Mouse (Mus musculus): ENCODE results near the gene Gadd45g. TPM values are rescaled to one million over a fixed set of nuclear protein-coding genes. Genes with fewer than 3 reads are reported as not detected.

The Gadd45g gene
- polyA plus RNA-seq, 1 experiment, result 202 TPM

GRCm38 (mm10) chr13:51815865-51816504 is 30.5 kb upstream of the Gadd45g start:
- Histone ChIP-seq H3K27me3 (ENCODE audit: control insufficient read depth, insufficient read depth, insufficient read length) (no peaks in the 10 kb centered on the region), H3K4me2 (ENCODE audit: low read depth) (no peak overlapping the region), H3K36me3 (ENCODE audit: control insufficient read depth, insufficient read depth) (no peaks in the 10 kb centered on the region), H3K4me3 (no peak overlapping the region), H3K79me2 (ENCODE audit: control insufficient read depth, insufficient read depth) (no peaks in the 10 kb centered on the region), H3ac (ENCODE audit: control insufficient read depth, insufficient read length) (no peak overlapping the region)
- TF ChIP-seq TCF12 (IDR thresholded peaks at IDR 0.05; ENCODE audit: insufficient read depth, poor library complexity, severe bottlenecking) (no peak), MYOG (IDR thresholded peaks at IDR 0.05; ENCODE audit: control insufficient read depth in 1 of 3, insufficient read depth in 1 of 3, insufficient read length in 2 of 3, low read depth in 2 of 3) (no peak), USF1 (IDR thresholded peaks at IDR 0.05; ENCODE audit: low read depth) (no peak), MYOD1 (IDR thresholded peaks at IDR 0.05; ENCODE audit: control insufficient read depth in 1 of 3, insufficient read length in 2 of 3, low read depth in 2 of 3) (no peak), E2F4 (IDR thresholded peaks at IDR 0.05; ENCODE audit: insufficient read depth) (no peak), POLR2AphosphoS2 (IDR thresholded peaks at IDR 0.05; ENCODE audit: insufficient read length, low read depth) (no peak), CEBPB (IDR thresholded peaks at IDR 0.05; ENCODE audit: insufficient read depth, poor library complexity, severe bottlenecking) (no peak), REST (IDR thresholded peaks at IDR 0.05; ENCODE audit: insufficient read depth, insufficient read length) (no peak), MAX (IDR thresholded peaks at IDR 0.05; ENCODE audit: low read depth) (no peak), POLR2A (IDR thresholded peaks at IDR 0.05; ENCODE audit: insufficient read length, low read depth) (no peak), SRF (IDR thresholded peaks at IDR 0.05; ENCODE audit: control insufficient read depth, insufficient read length, low read depth) (no peak), TCF3 (IDR thresholded peaks at IDR 0.05; ENCODE audit: insufficient read length, low read depth) (no peak)

GRCm38 (mm10) chr13:51816559-51817041 is 29.9 kb upstream of the Gadd45g start:
- no peak overlapping the region for H3K4me2 ChIP-seq (ENCODE audit: low read depth)
- no peaks in the 10 kb centered on the region for H3K36me3 ChIP-seq (ENCODE audit: control insufficient read depth, insufficient read depth)
- H3K79me2 ChIP-seq (ENCODE audit: control insufficient read depth, insufficient read depth), result no peaks in the 10 kb centered on the region
- H3K27me3 ChIP-seq (ENCODE audit: control insufficient read depth, insufficient read depth, insufficient read length), result no peaks in the 10 kb centered on the region
- H3ac ChIP-seq (ENCODE audit: control insufficient read depth, insufficient read length), result no peak overlapping the region
- TF ChIP-seq E2F4 (IDR thresholded peaks at IDR 0.05; ENCODE audit: insufficient read depth) (no peak), CEBPB (IDR thresholded peaks at IDR 0.05; ENCODE audit: insufficient read depth, poor library complexity, severe bottlenecking) (no peak), SRF (IDR thresholded peaks at IDR 0.05; ENCODE audit: control insufficient read depth, insufficient read length, low read depth) (no peak), USF1 (IDR thresholded peaks at IDR 0.05; ENCODE audit: low read depth) (no peak), POLR2A (IDR thresholded peaks at IDR 0.05; ENCODE audit: insufficient read length, low read depth) (no peak), TCF12 (IDR thresholded peaks at IDR 0.05; ENCODE audit: insufficient read depth, poor library complexity, severe bottlenecking) (no peak), MYOD1 (IDR thresholded peaks at IDR 0.05; ENCODE audit: control insufficient read depth in 1 of 3, insufficient read length in 2 of 3, low read depth in 2 of 3) (no peak), MYOG (IDR thresholded peaks at IDR 0.05; ENCODE audit: control insufficient read depth in 1 of 3, insufficient read depth in 1 of 3, insufficient read length in 2 of 3, low read depth in 2 of 3) (no peak), MAX (IDR thresholded peaks at IDR 0.05; ENCODE audit: low read depth) (no peak), POLR2AphosphoS2 (IDR thresholded peaks at IDR 0.05; ENCODE audit: insufficient read length, low read depth) (no peak), TCF3 (IDR thresholded peaks at IDR 0.05; ENCODE audit: insufficient read length, low read depth) (no peak), REST (IDR thresholded peaks at IDR 0.05; ENCODE audit: insufficient read depth, insufficient read length) (no peak)
- no peak overlapping the region for H3K4me3 ChIP-seq

- Histone ChIP-seq H3K79me2 (ENCODE audit: control insufficient read depth, insufficient read depth) (no peaks in the 10 kb centered on the region), H3K4me2 (ENCODE audit: low read depth) (no peak overlapping the region), H3K36me3 (ENCODE audit: control insufficient read depth, insufficient read depth) (no peaks in the 10 kb centered on the region), H3ac (ENCODE audit: control insufficient read depth, insufficient read length) (no peak overlapping the region), H3K27me3 (ENCODE audit: control insufficient read depth, insufficient read depth, insufficient read length) (no peaks in the 10 kb centered on the region), H3K4me3 (no peak overlapping the region)
- TF ChIP-seq CEBPB (IDR thresholded peaks at IDR 0.05; ENCODE audit: insufficient read depth, poor library complexity, severe bottlenecking), result no peak
- TF ChIP-seq MYOG (IDR thresholded peaks at IDR 0.05; ENCODE audit: control insufficient read depth in 1 of 3, insufficient read depth in 1 of 3, insufficient read length in 2 of 3, low read depth in 2 of 3), result peak in 1 of 3 experiments; percentile 50
- no peak for TF ChIP-seq TCF12 (IDR thresholded peaks at IDR 0.05; ENCODE audit: insufficient read depth, poor library complexity, severe bottlenecking)
- no peak for TF ChIP-seq SRF (IDR thresholded peaks at IDR 0.05; ENCODE audit: control insufficient read depth, insufficient read length, low read depth)
- TF ChIP-seq POLR2AphosphoS2 (IDR thresholded peaks at IDR 0.05; ENCODE audit: insufficient read length, low read depth), result no peak
- no peak for TF ChIP-seq E2F4 (IDR thresholded peaks at IDR 0.05; ENCODE audit: insufficient read depth)
- TF ChIP-seq REST (IDR thresholded peaks at IDR 0.05; ENCODE audit: insufficient read depth, insufficient read length), result no peak
- peak in 1 of 3 experiments; percentile 45 for TF ChIP-seq MYOD1 (IDR thresholded peaks at IDR 0.05; ENCODE audit: control insufficient read depth in 1 of 3, insufficient read length in 2 of 3, low read depth in 2 of 3)
- TF ChIP-seq TCF3 (IDR thresholded peaks at IDR 0.05; ENCODE audit: insufficient read length, low read depth), result no peak
Measured at GRCm38 (mm10) chr13:51818170-51818943, 28.1 kb upstream of the Gadd45g start.

- TF ChIP-seq MAX (IDR thresholded peaks at IDR 0.05; ENCODE audit: low read depth), result no peak
- TF ChIP-seq MYOD1 (IDR thresholded peaks at IDR 0.05; ENCODE audit: control insufficient read depth in 1 of 3, insufficient read length in 2 of 3, low read depth in 2 of 3), result no peak
- no peak for TF ChIP-seq SRF (IDR thresholded peaks at IDR 0.05; ENCODE audit: control insufficient read depth, insufficient read length, low read depth)
- TF ChIP-seq USF1 (IDR thresholded peaks at IDR 0.05; ENCODE audit: low read depth), result no peak
- TF ChIP-seq CEBPB (IDR thresholded peaks at IDR 0.05; ENCODE audit: insufficient read depth, poor library complexity, severe bottlenecking), result no peak
- TF ChIP-seq POLR2AphosphoS2 (IDR thresholded peaks at IDR 0.05; ENCODE audit: insufficient read length, low read depth), result no peak
- TF ChIP-seq TCF3 (IDR thresholded peaks at IDR 0.05; ENCODE audit: insufficient read length, low read depth), result no peak
- TF ChIP-seq E2F4 (IDR thresholded peaks at IDR 0.05; ENCODE audit: insufficient read depth), result no peak
- TF ChIP-seq MYOG (IDR thresholded peaks at IDR 0.05; ENCODE audit: control insufficient read depth in 1 of 3, insufficient read depth in 1 of 3, insufficient read length in 2 of 3, low read depth in 2 of 3), result no peak
- no peak for TF ChIP-seq TCF12 (IDR thresholded peaks at IDR 0.05; ENCODE audit: insufficient read depth, poor library complexity, severe bottlenecking)
- TF ChIP-seq POLR2A (IDR thresholded peaks at IDR 0.05; ENCODE audit: insufficient read length, low read depth), result no peak
- no peak for TF ChIP-seq REST (IDR thresholded peaks at IDR 0.05; ENCODE audit: insufficient read depth, insufficient read length)
- H3K79me2 ChIP-seq (ENCODE audit: control insufficient read depth, insufficient read depth), result no peaks in the 10 kb centered on the region
- H3K27me3 ChIP-seq (ENCODE audit: control insufficient read depth, insufficient read depth, insufficient read length), result no peaks in the 10 kb centered on the region
- H3K4me3 ChIP-seq, result no peak overlapping the region
- H3K36me3 ChIP-seq (ENCODE audit: control insufficient read depth, insufficient read depth), result no peaks in the 10 kb centered on the region
- no peak overlapping the region for H3ac ChIP-seq (ENCODE audit: control insufficient read depth, insufficient read length)
- no peak overlapping the region for H3K4me2 ChIP-seq (ENCODE audit: low read depth)
Measured at GRCm38 (mm10) chr13:51818944-51819326, 27.5 kb upstream of the Gadd45g start.

Data from myocyte (in vitro differentiated cells).